Mouse (Mus musculus): ENCODE measurements around the gene H2-DMb1. TPM values are rescaled to one million over a fixed set of nuclear protein-coding genes. Genes with fewer than 3 reads are reported as not detected.
"Not testable (repeated sequence)": the region's sequence is repeated elsewhere in the genome, so short reads cannot be mapped to it uniquely, and the experiment has no call there.

The H2-DMb1 gene
- polyA plus RNA-seq, 1 experiment from 2014 or later: 0.29 TPM

DNA sequence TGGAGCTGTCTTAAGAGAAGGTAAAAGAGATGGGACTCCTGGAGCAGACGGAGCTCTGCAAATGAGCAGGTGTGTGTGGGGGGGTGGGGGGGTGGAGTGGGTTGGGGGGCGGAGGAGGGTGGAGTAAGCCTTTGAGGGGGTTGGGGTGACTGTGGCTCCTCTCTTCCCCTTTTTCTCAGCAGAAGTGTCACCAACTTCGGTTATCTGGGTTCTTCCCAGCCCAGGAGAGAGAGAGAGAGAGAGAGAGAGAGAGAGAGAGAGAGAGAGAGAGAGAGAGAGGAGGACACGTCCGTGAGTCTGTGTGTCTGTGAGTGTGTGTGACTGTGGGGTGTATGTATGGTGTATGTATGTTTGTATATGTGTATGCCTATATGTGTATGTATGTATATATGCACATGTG lies 9.4 kb upstream of the H2-DMb1 start:
- Histone ChIP-seq H3K36me3 (ENCODE audit: control insufficient read depth, insufficient read depth, low read length) (no peaks in the 10 kb centered on the region), H3K27ac (ENCODE audit: low read depth, low read length) (no peak overlapping the region), H3K4me3 (ENCODE audit: low read depth, low read length) (no peak overlapping the region), H3K4me2 (no peak overlapping the region), H3K27me3 (ENCODE audit: control insufficient read depth, insufficient read depth, low read length) (peaks cover 38% of the 10 kb centered on the region), H3K9ac (ENCODE audit: low read depth, low read length) (no peak overlapping the region), H3K9me3 (replicated peaks; ENCODE audit: control insufficient read depth, low read length) (no peaks in the 10 kb centered on the region), H3K4me1 (ENCODE audit: control insufficient read depth, insufficient read depth, low read length) (peaks cover 3% of the 10 kb centered on the region)
- WGBS (ENCODE audit: insufficient replicate concordance): 46% methylated on average over 5 of the region's 5 CpGs
- ATAC-seq (replicated peaks; ENCODE audit: insufficient number of reproducible peaks, low FRiP score, low TSS enrichment): no peak

DNA sequence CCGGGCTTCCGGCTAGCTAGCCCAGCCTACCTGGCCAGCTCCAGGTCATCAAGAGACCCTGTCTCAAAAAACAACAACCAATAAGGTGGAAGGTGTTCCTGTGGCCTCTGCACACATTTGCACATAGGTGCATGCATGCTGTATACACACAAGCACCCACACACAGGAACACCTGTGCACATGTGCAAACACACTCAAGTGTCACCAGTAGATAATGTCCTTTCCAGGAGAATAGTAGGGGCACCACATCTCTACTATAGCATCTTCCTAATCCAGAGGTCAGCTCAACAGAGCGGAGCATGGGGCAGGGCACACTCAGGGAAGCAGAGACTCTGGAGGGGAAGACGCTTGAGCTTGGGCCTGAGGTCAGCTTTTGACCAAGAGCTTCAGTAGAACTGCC lies 8.7 kb upstream of the H2-DMb1 start:
- 77% methylated on average over 4 of the region's 4 CpGs for WGBS (ENCODE audit: insufficient replicate concordance)
- H3K9ac ChIP-seq (ENCODE audit: low read depth, low read length); H3K27ac ChIP-seq (ENCODE audit: low read depth, low read length); H3K4me2 ChIP-seq; ATAC-seq (replicated peaks; ENCODE audit: insufficient number of reproducible peaks, low FRiP score, low TSS enrichment); H3K9me3 ChIP-seq (replicated peaks; ENCODE audit: control insufficient read depth, low read length); H3K4me3 ChIP-seq (ENCODE audit: low read depth, low read length); H3K36me3 ChIP-seq (ENCODE audit: control insufficient read depth, insufficient read depth, low read length); H3K4me1 ChIP-seq (ENCODE audit: control insufficient read depth, insufficient read depth, low read length): not testable (repeated sequence)
- peaks cover 31% of the 10 kb centered on the region for H3K27me3 ChIP-seq (ENCODE audit: control insufficient read depth, insufficient read depth, low read length)

GRCm38 (mm10) chr17:34144960-34145371 lies 7.9 kb upstream of the H2-DMb1 start:
- Histone ChIP-seq H3K27me3 (ENCODE audit: control insufficient read depth, insufficient read depth, low read length) (peaks cover 24% of the 10 kb centered on the region), H3K36me3 (ENCODE audit: control insufficient read depth, insufficient read depth, low read length) (no peaks in the 10 kb centered on the region), H3K4me1 (ENCODE audit: control insufficient read depth, insufficient read depth, low read length) (peaks cover 3% of the 10 kb centered on the region), H3K27ac (ENCODE audit: low read depth, low read length) (no peak overlapping the region), H3K9me3 (replicated peaks; ENCODE audit: control insufficient read depth, low read length) (no peaks in the 10 kb centered on the region), H3K9ac (ENCODE audit: low read depth, low read length) (no peak overlapping the region), H3K4me2 (no peak overlapping the region), H3K4me3 (ENCODE audit: low read depth, low read length) (no peak overlapping the region)
- 63% methylated on average over 3 of the region's 3 CpGs for WGBS (ENCODE audit: insufficient replicate concordance)
- no peak for ATAC-seq (replicated peaks; ENCODE audit: insufficient number of reproducible peaks, low FRiP score, low TSS enrichment)

DNA sequence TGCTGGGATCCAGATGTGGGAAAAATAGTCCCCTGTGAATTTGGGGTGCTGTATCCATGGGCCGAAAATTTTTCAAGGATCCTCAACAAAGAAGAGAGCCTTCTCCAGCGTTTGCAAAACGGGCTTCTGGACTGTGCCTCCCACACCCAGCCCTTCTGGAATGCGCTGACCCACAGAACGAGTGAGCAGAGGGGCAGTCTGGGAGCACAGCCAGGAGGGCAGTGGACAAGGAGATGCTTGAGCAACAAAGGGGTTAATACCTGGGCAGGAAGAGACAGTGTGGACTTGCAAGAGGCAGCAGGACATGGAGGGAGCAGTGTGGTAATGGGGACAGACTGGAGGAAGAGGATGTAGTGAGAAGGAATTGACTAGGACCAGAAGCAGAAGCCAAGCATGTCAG lies 2.7 kb downstream of the H2-DMb1 start:
- Histone ChIP-seq H3K4me2 (no peak overlapping the region), H3K4me1 (ENCODE audit: control insufficient read depth, insufficient read depth, low read length) (no peaks in the 10 kb centered on the region), H3K27me3 (ENCODE audit: control insufficient read depth, insufficient read depth, low read length) (no peaks in the 10 kb centered on the region), H3K36me3 (ENCODE audit: control insufficient read depth, insufficient read depth, low read length) (no peaks in the 10 kb centered on the region), H3K9me3 (replicated peaks; ENCODE audit: control insufficient read depth, low read length) (no peaks in the 10 kb centered on the region), H3K9ac (ENCODE audit: low read depth, low read length) (no peak overlapping the region), H3K4me3 (ENCODE audit: low read depth, low read length) (no peak overlapping the region), H3K27ac (ENCODE audit: low read depth, low read length) (no peak overlapping the region)
- WGBS (ENCODE audit: insufficient replicate concordance): 60% methylated on average over 5 of the region's 5 CpGs
- ATAC-seq (replicated peaks; ENCODE audit: insufficient number of reproducible peaks, low FRiP score, low TSS enrichment): no peak

GRCm38 (mm10) chr17:34164202-34164895 lies 11.5 kb downstream of the H2-DMb1 start:
- WGBS (ENCODE audit: insufficient replicate concordance): 36% methylated on average over 9 of the region's 9 CpGs
- no peak overlapping the region for H3K9ac ChIP-seq (ENCODE audit: low read depth, low read length)
- H3K4me3 ChIP-seq (ENCODE audit: low read depth, low read length): no peak overlapping the region

GRCm38 (mm10) chr17:34165033-34165730 lies 12.3 kb downstream of the H2-DMb1 start:
- Histone ChIP-seq H3K36me3 (ENCODE audit: control insufficient read depth, insufficient read depth, low read length) (no peaks in the 10 kb centered on the region), H3K4me2 (no peak overlapping the region), H3K27ac (ENCODE audit: low read depth, low read length) (no peak overlapping the region), H3K9me3 (replicated peaks; ENCODE audit: control insufficient read depth, low read length) (0 out of 2 replicates have a peak, but pooled peaks cover 3% of the 10 kb centered on the region), H3K4me1 (ENCODE audit: control insufficient read depth, insufficient read depth, low read length) (no peaks in the 10 kb centered on the region), H3K4me3 (ENCODE audit: low read depth, low read length) (no peak overlapping the region), H3K27me3 (ENCODE audit: control insufficient read depth, insufficient read depth, low read length) (no peaks in the 10 kb centered on the region), H3K9ac (ENCODE audit: low read depth, low read length) (no peak overlapping the region)
- ATAC-seq (replicated peaks; ENCODE audit: insufficient number of reproducible peaks, low FRiP score, low TSS enrichment): no peak
- 64% methylated on average over 6 of the region's 6 CpGs for WGBS (ENCODE audit: insufficient replicate concordance)

More at GRCm38 (mm10) chr17:34164202-34164895, 11.5 kb downstream of the H2-DMb1 start:
- Histone ChIP-seq H3K36me3 (ENCODE audit: control insufficient read depth, insufficient read depth, low read length) (no peaks in the 10 kb centered on the region), H3K4me1 (ENCODE audit: control insufficient read depth, insufficient read depth, low read length) (no peaks in the 10 kb centered on the region), H3K27ac (ENCODE audit: low read depth, low read length) (no peak overlapping the region), H3K27me3 (ENCODE audit: control insufficient read depth, insufficient read depth, low read length) (no peaks in the 10 kb centered on the region), H3K4me2 (no peak overlapping the region), H3K9me3 (replicated peaks; ENCODE audit: control insufficient read depth, low read length) (0 out of 2 replicates have a peak, but pooled peaks cover 3% of the 10 kb centered on the region)
- ATAC-seq (replicated peaks; ENCODE audit: insufficient number of reproducible peaks, low FRiP score, low TSS enrichment): no peak

DNA sequence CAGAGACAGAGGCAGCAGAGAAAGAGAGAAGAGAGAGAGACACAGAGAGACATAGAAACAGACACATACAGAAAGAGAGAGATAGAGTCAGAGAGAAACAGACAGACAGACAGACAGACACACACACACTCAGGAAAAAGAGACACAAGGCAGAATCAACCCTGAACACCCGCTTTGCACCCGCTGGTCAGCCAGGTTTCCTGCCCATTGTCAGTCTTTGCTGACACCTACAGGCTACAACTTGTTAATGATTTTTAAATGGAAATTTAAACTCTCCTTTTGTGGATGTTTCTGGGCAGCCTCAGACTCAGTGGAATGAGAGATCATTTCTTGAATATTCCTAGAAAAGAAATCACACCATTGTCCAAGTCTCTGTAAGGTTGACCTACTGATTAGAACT lies 16.4 kb downstream of the H2-DMb1 start:
- Histone ChIP-seq H3K4me1 (ENCODE audit: control insufficient read depth, insufficient read depth, low read length) (no peaks in the 10 kb centered on the region), H3K27me3 (ENCODE audit: control insufficient read depth, insufficient read depth, low read length) (no peaks in the 10 kb centered on the region), H3K9ac (ENCODE audit: low read depth, low read length) (no peak overlapping the region), H3K4me2 (no peak overlapping the region), H3K9me3 (replicated peaks; ENCODE audit: control insufficient read depth, low read length) (0 out of 2 replicates have a peak, but pooled peaks cover 3% of the 10 kb centered on the region), H3K4me3 (ENCODE audit: low read depth, low read length) (no peak overlapping the region), H3K36me3 (ENCODE audit: control insufficient read depth, insufficient read depth, low read length) (no peaks in the 10 kb centered on the region), H3K27ac (ENCODE audit: low read depth, low read length) (no peak overlapping the region)
- ATAC-seq (replicated peaks; ENCODE audit: insufficient number of reproducible peaks, low FRiP score, low TSS enrichment): no peak
- WGBS (ENCODE audit: insufficient replicate concordance): 4% methylated on average over 2 of the region's 2 CpGs

DNA sequence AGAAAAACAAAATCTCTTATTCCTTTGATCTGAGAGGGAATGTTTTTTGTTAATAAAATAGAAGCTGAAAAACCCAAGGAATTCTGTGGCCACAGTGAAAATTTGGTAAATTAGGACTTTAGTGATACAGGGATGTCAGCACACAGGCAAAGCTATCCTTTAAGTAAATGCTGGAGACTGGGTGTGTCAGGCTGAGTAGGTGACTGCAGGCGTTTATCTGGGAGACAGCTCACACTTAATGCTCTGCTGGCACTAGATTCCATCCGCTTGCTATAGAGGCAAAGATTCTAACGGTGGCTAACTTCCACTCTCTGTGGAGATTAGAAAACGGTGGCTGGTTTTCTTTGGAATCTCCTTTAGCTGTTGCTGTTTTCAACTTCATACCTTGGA lies 17.6 kb downstream of the H2-DMb1 start:
- WGBS (ENCODE audit: insufficient replicate concordance): 27% methylated on average over 4 of the region's 4 CpGs
- no peak overlapping the region for H3K4me2 ChIP-seq
- no peaks in the 10 kb centered on the region for H3K4me1 ChIP-seq (ENCODE audit: control insufficient read depth, insufficient read depth, low read length)
- H3K27me3 ChIP-seq (ENCODE audit: control insufficient read depth, insufficient read depth, low read length): no peaks in the 10 kb centered on the region
- no peak overlapping the region for H3K4me3 ChIP-seq (ENCODE audit: low read depth, low read length)
- H3K27ac ChIP-seq (ENCODE audit: low read depth, low read length): no peak overlapping the region
- no peak overlapping the region for H3K9ac ChIP-seq (ENCODE audit: low read depth, low read length)
- no peak for ATAC-seq (replicated peaks; ENCODE audit: insufficient number of reproducible peaks, low FRiP score, low TSS enrichment)
- H3K9me3 ChIP-seq (replicated peaks; ENCODE audit: control insufficient read depth, low read length): 0 out of 2 replicates have a peak, but pooled peaks cover 1% of the 10 kb centered on the region
- no peaks in the 10 kb centered on the region for H3K36me3 ChIP-seq (ENCODE audit: control insufficient read depth, insufficient read depth, low read length)
